In the genomic region with DNA sequence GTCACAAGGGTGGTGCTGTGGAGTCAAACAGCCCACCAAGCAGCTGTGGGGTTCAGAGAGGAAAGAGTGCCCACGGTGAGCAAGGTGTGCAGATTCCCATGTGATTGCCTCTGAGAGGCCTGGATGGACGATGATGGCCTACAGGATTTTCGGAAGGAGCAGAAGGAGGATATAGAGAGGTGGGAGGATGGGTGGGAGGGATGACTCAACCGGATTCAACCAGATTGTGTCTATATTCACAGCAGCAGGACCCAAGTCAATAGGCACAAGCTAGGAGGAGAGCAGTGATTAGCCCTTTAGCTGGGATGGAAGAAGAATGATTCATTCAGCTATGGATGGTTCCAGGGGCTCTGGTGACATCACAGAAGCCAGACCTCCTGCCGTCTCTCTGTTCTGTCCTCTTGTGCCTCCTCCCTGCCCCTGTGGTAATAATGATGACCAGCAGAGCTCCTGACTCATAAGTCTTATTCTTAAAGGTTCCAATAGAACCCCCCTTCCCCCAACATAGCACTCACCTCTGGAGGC, we compare ENCODE assay signal across 12 mouse cellular contexts.
DNase-seq lines count a peak whose midpoint lies in the region.
"Had no signal": no experiment of that assay in that cellular context is flagged by ENCODE, and none has a peak within 500 bp of the region (broad histone marks: within the 10 kb centered on the region; RNA-seq: fewer than 3 reads in every experiment).

No protein-coding gene starts in this region.

- intact Hi-C loops in left cerebral cortex, postnatal 36 days (cut with DNase I): no loop called here

- DNase-seq in layer of hippocampus, adult 18-20 months (ENCODE audit: low spot score in 2 of 2): peak; percentile 29 to 46
- no peak for DNase-seq in layer of hippocampus, postnatal 14 days (ENCODE audit: low spot score in 2 of 2)
- peak; percentile 59 for DNase-seq in right cerebral cortex, adult 18-20 months
- DNase-seq in right cerebral cortex, postnatal 14 days: no peak
- peak; percentile 17 to 26 for DNase-seq in left cerebral cortex, postnatal 36 days (ENCODE audit: low spot score in 2 of 2)
- no peak for DNase-seq in lung, postnatal 4 days
- no peak for DNase-seq in ovary, postnatal 10 days (ENCODE audit: low spot score)
- DNase-seq: cerebellum, adult 18-20 months; gastrocnemius, postnatal 25 days; kidney, adult 2 months; lung, postnatal 10 days; thymus, adult 18-20 months had no signal

Comparison
In these comparisons a context has a peak if more than half of its experiments do, and no peak if none do; other contexts are left out.
1. DNase-seq: peak in layer of hippocampus, adult 18-20 months (2 of 2), right cerebral cortex, adult 18-20 months (single experiment) and left cerebral cortex, postnatal 36 days (2 of 2); none in layer of hippocampus, postnatal 14 days (0 of 2), right cerebral cortex, postnatal 14 days (single experiment), lung, postnatal 4 days (0 of 2) and ovary, postnatal 10 days (single experiment).